ENCODE assay signal across 8 mouse cellular contexts in the genomic region with DNA sequence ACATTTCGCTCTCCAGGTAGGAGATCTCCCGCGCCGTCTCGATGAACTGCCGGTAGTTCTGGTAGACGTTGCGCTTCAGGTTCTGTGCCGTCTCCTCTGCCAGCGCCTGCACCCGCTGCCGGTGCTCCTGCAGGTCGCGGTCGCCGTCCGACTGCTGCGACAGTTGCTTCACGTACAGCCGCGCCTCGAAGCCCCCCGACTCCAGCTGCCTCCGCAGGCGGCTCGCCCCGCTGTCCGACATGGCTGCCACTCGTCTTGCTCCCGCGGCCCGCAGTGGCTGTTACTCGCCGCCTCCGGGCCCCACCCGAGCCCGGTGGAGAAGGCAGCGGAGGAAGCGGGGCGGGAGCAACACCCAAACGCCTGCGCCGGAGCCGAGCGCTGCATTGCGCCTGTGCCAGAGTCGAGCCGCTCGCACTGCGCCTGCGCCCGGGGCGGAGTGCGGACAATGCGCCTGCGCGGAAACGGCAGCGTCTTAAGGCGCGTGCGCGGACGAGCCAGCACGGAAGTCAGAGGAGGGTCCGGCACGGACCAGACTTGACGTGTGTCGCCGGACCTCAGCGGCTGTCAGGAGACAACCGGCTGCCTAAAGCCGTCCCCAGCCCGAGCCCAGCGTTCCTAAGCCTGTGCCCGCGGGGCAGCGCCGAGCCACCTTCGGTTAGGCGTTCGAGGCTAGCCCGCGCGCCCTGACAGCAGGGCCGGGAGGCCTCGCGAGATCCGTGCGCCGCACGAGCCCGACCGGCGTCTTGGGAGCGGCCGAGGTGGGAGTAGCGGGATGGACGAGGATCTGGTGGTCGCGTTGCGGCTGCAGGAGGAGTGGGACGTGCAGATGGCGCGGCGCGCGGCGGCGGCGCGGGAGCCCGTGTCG. TPM values are rescaled to one million over a fixed set of nuclear protein-coding genes. Genes with fewer than 3 reads are reported as not detected.
DNase-seq lines count a peak whose midpoint lies in the region; ATAC-seq and TF ChIP-seq lines count a peak whose summit lies in the region.

Gene Exoc8 (minus strand): TSS at position 320 of the 865 bp plus-strand sequence.
Gene Sprtn (plus strand): TSS at position 501 of the 865 bp plus-strand sequence.

- peak within 1 kb of the TSS; percentile 96 for H3K4me3 ChIP-seq in G1E (ENCODE audit: low read depth, low read length)
- H3K4me3 ChIP-seq in forebrain, embryonic 16.5 days (replicated peaks; ENCODE audit: low read length) = peak within 1 kb of the TSS; percentile 100
- H3K4me3 ChIP-seq in layer of hippocampus, adult 2 months = peak within 1 kb of the TSS; percentile 67
- peak within 1 kb of the TSS; percentile 92 for H3K4me3 ChIP-seq in lung, embryonic 14.5 days (ENCODE audit: low read depth, low read length)
- peak within 1 kb of the TSS; percentile 80 for H3K4me3 ChIP-seq in olfactory bulb, adult 2 months (ENCODE audit: insufficient read depth, low read depth, low read length)
- peak within 1 kb of the TSS; percentile 84 for H3K4me3 ChIP-seq in thymus, adult 2 months (ENCODE audit: control insufficient read depth, insufficient read depth, low read length)

- DNase-seq in G1E (ENCODE audit: low spot score) = peak; percentile 92
- DNase-seq in cerebellum, adult 18-20 months = peak; percentile 96 to 99
- peak; percentile 99 to 100 for DNase-seq in heart, postnatal 36 days
- peak; percentile 97 to 99 for DNase-seq in layer of hippocampus, adult 2 months (ENCODE audit: low spot score in 2 of 2)
- DNase-seq in lung, embryonic 14.5 days = peak; percentile 99
- peak; percentile 98 for DNase-seq in thymus, adult 2 months

- peak; percentile 84; the same call in 1 of the 2 replicates for TF ChIP-seq POLR2A in olfactory bulb, adult 2 months (IDR thresholded peaks at IDR 0.05; ENCODE audit: insufficient read depth, low read depth, low read length)
- peak; percentile 84 for TF ChIP-seq POLR2A in thymus, adult 2 months (IDR thresholded peaks at IDR 0.05; ENCODE audit: control insufficient read depth, extremely low read depth, insufficient read depth, low read length, poor library complexity)

- peaks cover 84% of the 10 kb centered on the region for H3K36me3 ChIP-seq in G1E (replicated peaks)
- peaks cover 23% of the 10 kb centered on the region for H3K36me3 ChIP-seq in forebrain, embryonic 16.5 days (ENCODE audit: control insufficient read depth, insufficient read depth)
- H3K36me3 ChIP-seq in lung, embryonic 14.5 days (ENCODE audit: insufficient read depth) = peaks cover 51% of the 10 kb centered on the region
- H3K36me3 ChIP-seq in thymus, adult 2 months (ENCODE audit: control insufficient read depth, insufficient read depth, low read length) = peaks cover 28% of the 10 kb centered on the region

- TF ChIP-seq CTCF in G1E (IDR thresholded peaks at IDR 0.05; ENCODE audit: low read depth, low read length) = no peak
- TF ChIP-seq CTCF in layer of hippocampus, adult 2 months (conservative IDR thresholded peaks at IDR 0.05) = no peak
- no peak for TF ChIP-seq CTCF in lung, embryonic 14.5 days (IDR thresholded peaks at IDR 0.05; ENCODE audit: low read depth)
- no peak for TF ChIP-seq CTCF in olfactory bulb, adult 2 months (IDR thresholded peaks at IDR 0.05; ENCODE audit: insufficient read depth, low read depth, low read length)
- no peak; the same call in 1 of the 2 replicates for TF ChIP-seq CTCF in thymus, adult 2 months (IDR thresholded peaks at IDR 0.05; ENCODE audit: borderline replicate concordance, control insufficient read depth, extremely low read depth, insufficient read depth, low read length, poor library complexity)

- H3K9me3 ChIP-seq in G1E (replicated peaks) = no peaks in the 10 kb centered on the region
- no peaks in the 10 kb centered on the region for H3K9me3 ChIP-seq in forebrain, embryonic 16.5 days (ENCODE audit: control insufficient read depth, low read length)
- no peaks in the 10 kb centered on the region for H3K9me3 ChIP-seq in lung, embryonic 14.5 days (ENCODE audit: low read depth, low read length)

- intact Hi-C loops in heart, postnatal 36 days (cut with DNase I) = loop anchor here (1.0 to 10.0 kb wide), 5 partner anchors 33 to 173 kb away; partner anchors contain the start of genes Arv1, Egln1, Tsnax and Ttc13

- peak; percentile 51 for ATAC-seq in G1E (ENCODE audit: extremely low read depth, insufficient number of reproducible peaks, low FRiP score, poor library complexity, severe bottlenecking)
- ATAC-seq in forebrain, embryonic 16.5 days = peak; percentile 91
- peak; percentile 89 for ATAC-seq in lung, embryonic 14.5 days (ENCODE audit: insufficient read depth)

- peaks cover 79% of the 10 kb centered on the region for H3K4me1 ChIP-seq in G1E (ENCODE audit: insufficient read depth, low read depth, low read length)
- H3K4me1 ChIP-seq in forebrain, embryonic 16.5 days (replicated peaks; ENCODE audit: control insufficient read depth, insufficient read depth, low read length) = peaks cover 34% of the 10 kb centered on the region
- H3K4me1 ChIP-seq in lung, embryonic 14.5 days (ENCODE audit: insufficient read depth) = peaks cover 7% of the 10 kb centered on the region
- peaks cover 23% of the 10 kb centered on the region for H3K4me1 ChIP-seq in olfactory bulb, adult 2 months (ENCODE audit: control insufficient read depth, insufficient read depth, low read length)
- H3K4me1 ChIP-seq in thymus, adult 2 months (replicated peaks; ENCODE audit: control insufficient read depth, insufficient read depth, low read length) = peaks cover 20% of the 10 kb centered on the region

- H3K27me3 ChIP-seq in G1E (ENCODE audit: insufficient read depth, low read length) = no peaks in the 10 kb centered on the region
- no peaks in the 10 kb centered on the region for H3K27me3 ChIP-seq in forebrain, embryonic 16.5 days (replicated peaks; ENCODE audit: control insufficient read depth, insufficient read depth, low read length)
- H3K27me3 ChIP-seq in lung, embryonic 14.5 days (ENCODE audit: insufficient read depth, low read length) = no peaks in the 10 kb centered on the region
- H3K27me3 ChIP-seq in thymus, adult 2 months (ENCODE audit: control insufficient read depth, insufficient read depth, low read length) = no peaks in the 10 kb centered on the region

- H3K4me2 ChIP-seq in forebrain, embryonic 16.5 days (ENCODE audit: low read length) = peak within 1 kb of the TSS; percentile 96
- peak within 1 kb of the TSS; percentile 98 for H3K4me2 ChIP-seq in lung, embryonic 14.5 days

- H3K9ac ChIP-seq in forebrain, embryonic 16.5 days (replicated peaks; ENCODE audit: low read depth, low read length) = peak within 1 kb of the TSS; percentile 88
- peak within 1 kb of the TSS; percentile 79 for H3K9ac ChIP-seq in lung, embryonic 14.5 days

- peak within 1 kb of the TSS; percentile 87 for H3K27ac ChIP-seq in forebrain, embryonic 16.5 days (ENCODE audit: low read length)
- peak within 1 kb of the TSS; percentile 97 for H3K27ac ChIP-seq in layer of hippocampus, adult 2 months
- H3K27ac ChIP-seq in lung, embryonic 14.5 days (ENCODE audit: low read depth) = peak within 1 kb of the TSS; percentile 81
- H3K27ac ChIP-seq in olfactory bulb, adult 2 months (ENCODE audit: insufficient read depth, low read depth, low read length) = peak within 1 kb of the TSS; percentile 44
- H3K27ac ChIP-seq in thymus, adult 2 months (ENCODE audit: control insufficient read depth, insufficient read depth, low read length) = peak within 1 kb of the TSS; percentile 27

- WGBS in forebrain, embryonic 16.5 days = under 1% methylated on average over 114 of the region's 114 CpGs
- under 1% methylated on average over 114 of the region's 114 CpGs for WGBS in lung, embryonic 14.5 days
- under 1% methylated on average over 114 of the region's 114 CpGs for WGBS in olfactory bulb, adult 2 months
- WGBS in thymus, adult 2 months = under 1% methylated on average over 114 of the region's 114 CpGs

RNA-seq across cellular contexts. Expression of gene Exoc8, which starts in this region (rescaled TPM):
- total RNA-seq in G1E (2014; fragmentation: Nextera tagmentation) (14.4 and 15.1 TPM in 2 replicates), G1E (2017) (22.8 and 24.8 TPM in 2 replicates)
- polyA plus RNA-seq in G1E (2012) = 10.4 and 10.9 TPM in 2 replicates
- 15.0 and 15.2 TPM in 2 replicates for polyA plus RNA-seq in forebrain, embryonic 16.5 days (2015; fragmentation: Nextera tagmentation; extraction: Ambion mirVana)
- 10 to 100 TPM; 18.5 to 22.8 TPM for total RNA-seq in heart, postnatal 36 days (2021)
- 10 to 100 TPM; 35.6 TPM for total RNA-seq in layer of hippocampus, adult 2 months (2021)
- polyA plus RNA-seq in lung, embryonic 14.5 days (2014; fragmentation: Nextera tagmentation; extraction: Ambion mirVana) = 8.9 and 9.8 TPM in 2 replicates
- polyA plus RNA-seq in olfactory bulb, adult 2 months (2012; ENCODE audit: insufficient read depth, insufficient read length, low replicate concordance, missing spikeins) = not detected in 2 replicates
- 12.0 and 15.2 TPM in 2 replicates for polyA plus RNA-seq in thymus, adult 2 months (2012; rRNA removed)

RNA-seq across cellular contexts. Expression of gene Sprtn, which starts in this region (rescaled TPM):
- total RNA-seq in G1E (2014; fragmentation: Nextera tagmentation) = 42.4 and 43.5 TPM in 2 replicates
- total RNA-seq in G1E (2017) = 34.7 and 35.8 TPM in 2 replicates
- 13.0 and 21.7 TPM in 2 replicates for polyA plus RNA-seq in G1E (2012)
- 10.6 and 12.9 TPM in 2 replicates for polyA plus RNA-seq in forebrain, embryonic 16.5 days (2015; fragmentation: Nextera tagmentation; extraction: Ambion mirVana)
- 10 to 100 TPM; 12.2 to 12.8 TPM for total RNA-seq in heart, postnatal 36 days (2021)
- total RNA-seq in layer of hippocampus, adult 2 months (2021) = 10 to 100 TPM; 16.8 to 17.6 TPM
- 9.5 and 10.1 TPM in 2 replicates for polyA plus RNA-seq in lung, embryonic 14.5 days (2014; fragmentation: Nextera tagmentation; extraction: Ambion mirVana)
- not detected in 2 replicates for polyA plus RNA-seq in olfactory bulb, adult 2 months (2012; ENCODE audit: insufficient read depth, insufficient read length, low replicate concordance, missing spikeins)
- 26.8 and 27.6 TPM in 2 replicates for polyA plus RNA-seq in thymus, adult 2 months (2012; rRNA removed)

Comparison
In these comparisons a context has a peak if more than half of its experiments do, and no peak if none do; other contexts are left out.
1. Peak in every context shown above with its lines: DNase-seq, ATAC-seq, H3K4me3 ChIP-seq and H3K27ac ChIP-seq.
2. RNA of gene Sprtn (polyA plus RNA-seq): 26.8 to 27.6 TPM in thymus, adult 2 months, 13.0 to 21.7 TPM in G1E, 10.6 to 12.9 TPM in forebrain, embryonic 16.5 days and 9.5 to 10.1 TPM in lung, embryonic 14.5 days; not detected in olfactory bulb, adult 2 months; every median in the first group is over 10 times any median in the second.
3. H3K27ac ChIP-seq: peak in every context shown above with its lines; median percentile 97 in layer of hippocampus, adult 2 months; 87 in forebrain, embryonic 16.5 days; 81 in lung, embryonic 14.5 days; 44 in olfactory bulb, adult 2 months; 27 in thymus, adult 2 months.